In the genomic region with DNA sequence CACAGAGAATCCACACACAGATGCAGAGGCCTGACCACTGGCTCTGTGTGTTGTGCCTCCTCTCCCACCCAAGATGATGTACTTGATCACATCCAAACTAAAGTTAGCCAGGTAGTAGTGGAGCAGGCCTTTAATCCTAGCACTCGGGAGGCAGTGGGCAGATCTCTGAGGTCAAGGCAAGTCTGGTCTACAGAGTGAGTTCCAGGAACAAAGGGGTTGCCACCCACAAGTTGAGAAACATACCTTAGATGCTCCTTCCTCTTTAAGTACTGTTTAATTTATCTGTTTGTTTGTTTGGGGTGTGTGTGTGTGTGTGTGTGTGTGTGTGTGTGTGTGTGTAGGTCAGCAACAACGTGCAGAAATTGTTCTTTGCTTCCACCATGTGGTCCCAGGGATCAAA, we compare ENCODE assay signal across 28 mouse cellular contexts.
A peak's percentile ranks its signal among the peaks of the same experiment; 100 is the strongest.
DNase-seq lines count a peak whose midpoint lies in the region; ATAC-seq and TF ChIP-seq lines count a peak whose summit lies in the region.
"Had no signal": no experiment of that assay in that cellular context is flagged by ENCODE, and none has a peak within 500 bp of the region (broad histone marks: within the 10 kb centered on the region; RNA-seq: fewer than 3 reads in every experiment).

No protein-coding gene starts in this region.

- H3K4me3 ChIP-seq in heart, adult 2 months: no peak overlapping the region
- H3K4me3 ChIP-seq: embryonic facial prominence, embryonic 10.5 days; embryonic facial prominence, embryonic 15.5 days; forebrain, embryonic 12.5 days; heart, embryonic 13.5 days; hindbrain, embryonic 10.5 days; hindbrain, embryonic 15.5 days; intestine, embryonic 15.5 days; liver, embryonic 13.5 days; neural tube, embryonic 15.5 days had no signal

- TF ChIP-seq CTCF in heart, adult 2 months (IDR thresholded peaks at IDR 0.05): no peak

- peak; percentile 56 for ATAC-seq in granulocyte monocyte progenitor cell, adult 5-6 weeks (replicated peaks; ENCODE audit: poor library complexity, severe bottlenecking)
- peak; percentile 60 for ATAC-seq in monocyte, adult 5-6 weeks (replicated peaks; ENCODE audit: insufficient number of reproducible peaks, low FRiP score, low TSS enrichment, poor library complexity, severe bottlenecking)
- ATAC-seq: forebrain, postnatal 0 days; intestine, embryonic 15.5 days had no signal

- H3K79me2 ChIP-seq in heart, adult 2 months (replicated peaks; ENCODE audit: control insufficient read depth, insufficient read depth, low read length): no peaks in the 10 kb centered on the region; the same call in 1 of the 2 replicates

- TF ChIP-seq EP300 in heart, adult 2 months (IDR thresholded peaks at IDR 0.05; ENCODE audit: insufficient read depth, low read depth, low read length): no peak

- peak overlapping the region; percentile 5; the same call in 1 of the 2 replicates for H3K27ac ChIP-seq in heart, adult 2 months
- H3K27ac ChIP-seq: embryonic facial prominence, embryonic 10.5 days; embryonic facial prominence, embryonic 15.5 days; forebrain, embryonic 12.5 days; heart, embryonic 13.5 days; hindbrain, embryonic 10.5 days; hindbrain, embryonic 15.5 days; intestine, embryonic 15.5 days; liver, embryonic 13.5 days; neural tube, embryonic 15.5 days had no signal

- H3K27me3 ChIP-seq in heart, adult 2 months (ENCODE audit: control insufficient read depth, insufficient read depth, low read length): no peaks in the 10 kb centered on the region
- H3K27me3 ChIP-seq: embryonic facial prominence, embryonic 15.5 days; forebrain, embryonic 12.5 days; heart, embryonic 13.5 days; hindbrain, embryonic 15.5 days; intestine, embryonic 15.5 days; liver, embryonic 13.5 days; neural tube, embryonic 15.5 days had no signal

- H3K36me3 ChIP-seq in heart, adult 2 months (ENCODE audit: control insufficient read depth, insufficient read depth, low read length): no peaks in the 10 kb centered on the region; the same call in 1 of the 2 replicates
- H3K36me3 ChIP-seq: embryonic facial prominence, embryonic 15.5 days; forebrain, embryonic 12.5 days; heart, embryonic 13.5 days; hindbrain, embryonic 10.5 days; hindbrain, embryonic 15.5 days; intestine, embryonic 15.5 days; liver, embryonic 13.5 days; neural tube, embryonic 15.5 days had no signal

- peaks cover 24% of the 10 kb centered on the region for H3K4me1 ChIP-seq in heart, adult 2 months (ENCODE audit: control insufficient read depth, insufficient read depth, low read length)
- H3K4me1 ChIP-seq: forebrain, embryonic 12.5 days; hindbrain, embryonic 15.5 days had no signal

- 67% methylated on average over 2 of the region's 2 CpGs for WGBS in heart, adult 2 months

- H3K9ac ChIP-seq in heart, adult 2 months (ENCODE audit: low read depth, low read length): no peak overlapping the region
- H3K9ac ChIP-seq: embryonic facial prominence, embryonic 15.5 days; forebrain, embryonic 12.5 days; forebrain, postnatal 0 days; heart, embryonic 13.5 days; hindbrain, embryonic 15.5 days; intestine, embryonic 15.5 days; liver, embryonic 13.5 days; lung, embryonic 14.5 days; neural tube, embryonic 15.5 days had no signal

- intact Hi-C loops in heart, adult 2 months (cut with DNase I): no loop called here

- DNase-seq in heart, adult 2 months: no peak
- no peak for DNase-seq in heart, adult 18-20 months
- DNase-seq in 416B (ENCODE audit: low read depth): peak; percentile 46
- DNase-seq in kidney, postnatal 14 days: no peak
- no peak for DNase-seq in yolk sac, embryonic 10.5 days (ENCODE audit: low spot score)
- DNase-seq: adrenal gland, postnatal 14 days; cerebellum, adult 2 months; cerebellum, postnatal 25 days; forebrain, postnatal 0 days; gastrocnemius, postnatal 25 days; kidney, adult 2 months; layer of hippocampus, postnatal 36 days; left cerebral cortex, postnatal 4 days; liver, embryonic 13.5 days; lung, embryonic 14.5 days; lung, postnatal 14 days; midbrain, embryonic 14.5 days; spleen, adult 18-20 months had no signal

- no peak for TF ChIP-seq POLR2A in heart, adult 2 months (IDR thresholded peaks at IDR 0.05; ENCODE audit: insufficient read depth, low read depth, low read length)
